Mouse (Mus musculus) CH12.LX (cell line): Measurements from ENCODE around the gene Stxbp5l. TPM values are rescaled to one million over a fixed set of nuclear protein-coding genes. Genes with fewer than 3 reads are reported as not detected.

Experiments
- DNase-seq: peaks from one replicate; pipeline ENCODE4 v3.0.0-alpha.2; 2013; ENCODE audit errors: extremely low read depth
- H3K27ac ChIP-seq: 2 replicates; pipeline ENCODE4 v1.5.1; 2012; ENCODE audit warnings: low read depth, mild to moderate bottlenecking, control low read depth, moderate library complexity; ENCODE audit not compliant: insufficient read depth
- H3K27me3 ChIP-seq: replicated peaks from 2 replicates; pipeline ENCODE3; 2012; ENCODE audit warnings: inconsistent platforms
- H3K36me3 ChIP-seq, 2 experiments: replicated peaks in 1 of 2; 2 replicates each; pipeline versions ENCODE3 to v1.6.1; 2012; ENCODE audit warnings: inconsistent platforms in 1 of 2, low read length in 1 of 2, mild to moderate bottlenecking in 1 of 2, mixed read lengths in 1 of 2, moderate library complexity in 1 of 2; ENCODE audit not compliant: control insufficient read depth in 1 of 2, insufficient read depth in 1 of 2
- H3K4me1 ChIP-seq, 2 experiments: 2 replicates each; pipeline ENCODE4 v1.6.1; 2012; ENCODE audit warnings: inconsistent platforms in 1 of 2, moderate library complexity in 1 of 2; ENCODE audit not compliant: insufficient read depth in 2 of 2, control insufficient read depth in 1 of 2
- H3K4me2 ChIP-seq: 2 replicates; pipeline ENCODE4 v1.6.1; 2012; ENCODE audit warnings: low read depth, mild to moderate bottlenecking, control low read depth; ENCODE audit not compliant: poor library complexity, insufficient read depth, severe bottlenecking
- H3K4me3 ChIP-seq, 3 experiments: fragments of 150-350 bp in 1 of 3; sonication (generic) in 1 of 3; replicated peaks in 1 of 3; 2 replicates each; pipeline versions ENCODE3 to v1.5.1; 2011 to 2012; ENCODE audit warnings: low read depth in 2 of 3, low read length in 2 of 3, mild to moderate bottlenecking in 2 of 3, moderate library complexity in 2 of 3, control low read depth in 1 of 3, improper control_type of control experiment in 1 of 3, inconsistent platforms in 1 of 3, mixed read lengths in 1 of 3; ENCODE audit not compliant: poor library complexity in 1 of 3
- H3K79me2 ChIP-seq: replicated peaks from 2 replicates; pipeline ENCODE4 v1.6.1; 2012; ENCODE audit warnings: mild to moderate bottlenecking, moderate library complexity; ENCODE audit not compliant: control insufficient read depth, poor library complexity, insufficient read depth, severe bottlenecking; ENCODE audit errors: extremely low read depth
- H3K9ac ChIP-seq: 2 replicates; pipeline ENCODE4 v1.6.1; 2012; ENCODE audit warnings: low read depth, mild to moderate bottlenecking, control low read depth, moderate library complexity; ENCODE audit not compliant: insufficient read depth
- H3K9me3 ChIP-seq: replicated peaks from 2 replicates; pipeline ENCODE3; 2012; ENCODE audit warnings: low read length, inconsistent platforms, mixed read lengths
- BHLHE40 ChIP-seq: IDR thresholded peaks from 2 replicates; pipeline ENCODE4 v1.6.1; 2011; ENCODE audit warnings: mild to moderate bottlenecking, low read depth, low read length, improper control_type of control experiment
- CHD2 ChIP-seq: IDR thresholded peaks from 2 replicates; pipeline ENCODE4 v1.6.1; 2011; ENCODE audit warnings: low read length, improper control_type of control experiment
- CTCF ChIP-seq, 2 experiments: IDR thresholded peaks in 1 of 2; conservative IDR thresholded peaks in 1 of 2; 2 replicates each; pipeline ENCODE4 v1.5.1; 2011 to 2012; ENCODE audit warnings: low read depth in 2 of 2, low read length in 2 of 2, improper control_type of control experiment in 1 of 2, inconsistent platforms in 1 of 2, mild to moderate bottlenecking in 1 of 2, moderate library complexity in 1 of 2
- ELF1 ChIP-seq: IDR thresholded peaks from 2 replicates; pipeline ENCODE4 v1.6.1; 2014; ENCODE audit warnings: low read depth, mild to moderate bottlenecking, inconsistent platforms, low read length, improper control_type of control experiment
- EP300 ChIP-seq: IDR thresholded peaks from 2 replicates; pipeline ENCODE4 v1.6.1; 2011; ENCODE audit warnings: low read length, improper control_type of control experiment
- GABPA ChIP-seq: IDR thresholded peaks from 2 replicates; pipeline ENCODE4 v1.6.1; 2012; ENCODE audit warnings: low read depth, low read length, improper control_type of control experiment, inconsistent platforms; ENCODE audit not compliant: insufficient replicate concordance
- JUN ChIP-seq: IDR thresholded peaks from 2 replicates; pipeline ENCODE4 v1.6.1; 2011; ENCODE audit warnings: low read depth, mild to moderate bottlenecking, low read length, improper control_type of control experiment, moderate library complexity; ENCODE audit not compliant: insufficient read depth
- JUND ChIP-seq: conservative IDR thresholded peaks from 2 replicates; pipeline ENCODE4 v1.6.1; 2011; ENCODE audit warnings: low read depth, low read length, improper control_type of control experiment
- KAT2A ChIP-seq: IDR thresholded peaks from 2 replicates; pipeline ENCODE4 v1.6.1; 2012; ENCODE audit warnings: low read length, improper control_type of control experiment, inconsistent platforms; ENCODE audit not compliant: insufficient replicate concordance
- MAFK ChIP-seq: IDR thresholded peaks from 2 replicates; pipeline ENCODE4 v1.6.1; 2011; ENCODE audit warnings: low read length, improper control_type of control experiment; ENCODE audit not compliant: insufficient replicate concordance
- MAX ChIP-seq: IDR thresholded peaks from 2 replicates; pipeline ENCODE4 v1.6.1; 2011; ENCODE audit warnings: low read length, improper control_type of control experiment
- MEF2A ChIP-seq: IDR thresholded peaks from 2 replicates; pipeline ENCODE4 v1.6.1; 2014; ENCODE audit warnings: low read depth, mild to moderate bottlenecking, inconsistent platforms, low read length, improper control_type of control experiment, borderline replicate concordance
- MXI1 ChIP-seq: IDR thresholded peaks from 2 replicates; pipeline ENCODE4 v1.6.1; 2011; ENCODE audit warnings: mild to moderate bottlenecking, low read depth, low read length, improper control_type of control experiment
- MYC ChIP-seq: IDR thresholded peaks from 2 replicates; pipeline ENCODE4 v1.6.1; 2011; ENCODE audit warnings: low read depth, mild to moderate bottlenecking, improper control_type of control experiment, low read length
- NELFE ChIP-seq: IDR thresholded peaks from 2 replicates; pipeline ENCODE4 v1.6.1; 2011; ENCODE audit warnings: low read depth, low read length, improper control_type of control experiment
- NRF1 ChIP-seq: IDR thresholded peaks from 2 replicates; pipeline ENCODE4 v1.6.1; 2014; ENCODE audit warnings: low read depth, mild to moderate bottlenecking, inconsistent platforms, low read length, improper control_type of control experiment, moderate library complexity
- PAX5 ChIP-seq: IDR thresholded peaks from 2 replicates; pipeline ENCODE4 v1.6.1; 2012; ENCODE audit warnings: low read length, inconsistent platforms, mixed read lengths
- POLR2A ChIP-seq: IDR thresholded peaks from 2 replicates; pipeline ENCODE4 v1.6.1; 2011; ENCODE audit warnings: low read depth, mild to moderate bottlenecking, improper control_type of control experiment, low read length
- POLR2AphosphoS2 ChIP-seq: IDR thresholded peaks from 2 replicates; pipeline ENCODE4 v1.6.1; 2011; ENCODE audit warnings: low read depth, low read length, improper control_type of control experiment
- RAD21 ChIP-seq: IDR thresholded peaks from 2 replicates; pipeline ENCODE4 v1.6.1; 2011; ENCODE audit warnings: low read depth, mild to moderate bottlenecking, low read length, improper control_type of control experiment, moderate library complexity
- SIN3A ChIP-seq: IDR thresholded peaks from 2 replicates; pipeline ENCODE4 v1.6.1; 2012; ENCODE audit warnings: low read length, improper control_type of control experiment, inconsistent platforms
- TBP ChIP-seq: conservative IDR thresholded peaks from 2 replicates; pipeline ENCODE4 v1.6.1; 2011; ENCODE audit warnings: low read depth, low read length, improper control_type of control experiment
- TCF12 ChIP-seq: IDR thresholded peaks from 2 replicates; pipeline ENCODE4 v1.6.1; 2014; ENCODE audit warnings: low read depth, mild to moderate bottlenecking, inconsistent platforms, low read length, improper control_type of control experiment
- UBTF ChIP-seq: IDR thresholded peaks from 2 replicates; pipeline ENCODE4 v1.6.1; 2012; ENCODE audit warnings: low read depth, mild to moderate bottlenecking, inconsistent platforms, low read length, improper control_type of control experiment, moderate library complexity
- USF1 ChIP-seq: IDR thresholded peaks from 2 replicates; pipeline ENCODE4 v1.6.1; 2014; ENCODE audit warnings: low read depth, mild to moderate bottlenecking, inconsistent platforms, low read length, improper control_type of control experiment
- USF2 ChIP-seq: conservative IDR thresholded peaks from 2 replicates; pipeline ENCODE4 v1.6.1; 2011; ENCODE audit warnings: low read depth, low read length, improper control_type of control experiment
- ZC3H11A ChIP-seq: IDR thresholded peaks from 2 replicates; pipeline ENCODE4 v1.6.1; 2012; ENCODE audit warnings: low read depth, mild to moderate bottlenecking, inconsistent platforms, low read length, improper control_type of control experiment
- ZKSCAN1 ChIP-seq: IDR thresholded peaks from 2 replicates; pipeline ENCODE4 v1.6.1; 2012; ENCODE audit warnings: low read depth, inconsistent platforms, low read length, improper control_type of control experiment, borderline replicate concordance
- ZMIZ1 ChIP-seq: IDR thresholded peaks from 2 replicates; pipeline ENCODE4 v1.6.1; 2012; ENCODE audit warnings: low read depth, mild to moderate bottlenecking, inconsistent platforms, low read length, improper control_type of control experiment
- dilution Hi-C: fragments of 300-500 bp; cut with MboI; formaldehyde crosslinking; loops from 2 replicates; pipeline ENCODE4 v1.14.3; 2020; ENCODE audit warnings: low sequenced_read_pairs; ENCODE audit not compliant: extremely low pct_unique_long_range_greater_than_20kb, extremely low pct_ligation_motif_present
- in situ Hi-C: fragments of 300-500 bp; cut with MboI; formaldehyde crosslinking; loops from 3 replicates; pipeline ENCODE4 v1.14.3; 2019; ENCODE audit warnings: low sequenced_read_pairs, low pct_ligation_motif_present, low pct_unique_long_range_greater_than_20kb, mixed read lengths
- polyA plus RNA-seq: library from polyadenylated mRNA; unstranded; fragments of >175 nt; gene quantifications from 2 replicates; pipeline ENCODE4 v1.2.1, GENCODE M21; 2012; ENCODE audit warnings: low read depth; ENCODE audit not compliant: insufficient read length
- total RNA-seq, 2 experiments: library from RNA; depleted of rRNA; stranded (reverse); fragments of 300-350 nt in 1 of 2; fragments of >200 nt in 1 of 2; gene quantifications; 2 replicates each; pipeline ENCODE4 v1.2.3; 2012 to 2014

Stxbp5l gene
- total and polyA plus RNA-seq, 3 experiments = 0.09 to 0.24 (median 0.13) TPM

GRCm38 (mm10) chr16:37367426-37367825 lies 17.3 kb downstream of the Stxbp5l start:
- no peaks in the 10 kb centered on the region for H3K4me1 ChIP-seq
- no peaks in the 10 kb centered on the region for H3K79me2 ChIP-seq
- no peak overlapping the region for H3K27ac ChIP-seq
- no peak overlapping the region for H3K9ac ChIP-seq
- no peak overlapping the region for H3K4me3 ChIP-seq
- no peak for TF ChIP-seq JUN
- no peak for TF ChIP-seq POLR2A
- no peak for TF ChIP-seq SIN3A
- no peak for TF ChIP-seq NRF1
- no peak for TF ChIP-seq GABPA
- TF ChIP-seq MYC = no peak
- TF ChIP-seq USF2 = no peak
- TF ChIP-seq ELF1 = no peak
- no peak for TF ChIP-seq USF1
- no peak for TF ChIP-seq ZMIZ1
- TF ChIP-seq CHD2 = no peak
- no peak for TF ChIP-seq KAT2A
- no peak for TF ChIP-seq CTCF (conservative IDR thresholded peaks at IDR 0.05 in 1 of 2, IDR thresholded peaks at IDR 0.05 in 1 of 2; ENCODE audit: low read depth in 2 of 2, low read length in 2 of 2)
- dilution Hi-C loops (no loop called here), in situ Hi-C loops (no loop called here)
- DNase-seq = no peak
- H3K4me2 ChIP-seq = no peak overlapping the region
- no peaks in the 10 kb centered on the region for H3K36me3 ChIP-seq
- no peaks in the 10 kb centered on the region for H3K9me3 ChIP-seq
- no peaks in the 10 kb centered on the region for H3K27me3 ChIP-seq

- in situ Hi-C loops = no loop called here
- Histone ChIP-seq H3K27me3 (no peaks in the 10 kb centered on the region), H3K4me3 (no peak overlapping the region)
Observed at GRCm38 (mm10) chr16:37363958-37364357, 20.8 kb downstream of the Stxbp5l start.

GRCm38 (mm10) chr16:37355621-37356020 lies 29.1 kb downstream of the Stxbp5l start:
- H3K27me3 ChIP-seq = no peaks in the 10 kb centered on the region
- in situ Hi-C loops = no loop called here
- dilution Hi-C loops = no loop called here
- TF ChIP-seq UBTF (no peak), TBP (no peak), MXI1 (no peak), ELF1 (no peak), PAX5 (no peak), MAX (no peak), TCF12 (no peak), NELFE (no peak), GABPA (no peak), EP300 (no peak), POLR2AphosphoS2 (no peak), ZMIZ1 (no peak), JUND (no peak), USF2 (no peak), POLR2A (no peak), RAD21 (no peak), BHLHE40 (no peak), ZKSCAN1 (no peak)

More at GRCm38 (mm10) chr16:37363958-37364357, 20.8 kb downstream of the Stxbp5l start:
- Histone ChIP-seq H3K79me2 (no peaks in the 10 kb centered on the region), H3K27ac (no peak overlapping the region), H3K4me1 (no peaks in the 10 kb centered on the region), H3K4me2 (no peak overlapping the region), H3K36me3 (no peaks in the 10 kb centered on the region), H3K9ac (no peak overlapping the region), H3K9me3 (no peaks in the 10 kb centered on the region)
- no peak for DNase-seq
- TF ChIP-seq ZKSCAN1 = no peak
- TF ChIP-seq MYC = no peak
- TF ChIP-seq EP300 = no peak
- no peak for TF ChIP-seq ELF1
- no peak for TF ChIP-seq MEF2A
- TF ChIP-seq MAFK = no peak
- no peak for TF ChIP-seq ZC3H11A
- no peak for TF ChIP-seq PAX5
- dilution Hi-C loops = no loop called here

More at GRCm38 (mm10) chr16:37355621-37356020, 29.1 kb downstream of the Stxbp5l start:
- Histone ChIP-seq H3K4me1 (no peaks in the 10 kb centered on the region), H3K4me3 (no peak overlapping the region), H3K9ac (no peak overlapping the region), H3K79me2 (no peaks in the 10 kb centered on the region), H3K36me3 (no peaks in the 10 kb centered on the region), H3K4me2 (no peak overlapping the region), H3K27ac (no peak overlapping the region), H3K9me3 (no peaks in the 10 kb centered on the region)
- DNase-seq = no peak
